Mouse (Mus musculus) retina, postnatal 7 days (tissue): ENCODE results near the gene Gse1.
A peak's percentile ranks its signal among the peaks of the same experiment; 100 is the strongest.

Source experiments
- DNase-seq: peaks from one replicate; pipeline ENCODE4 v3.0.0-alpha.2; 2012; ENCODE audit warnings: low read depth, low spot score

The Gse1 gene

GRCm38 (mm10) chr8:120374514-120374913 is 146.3 kb downstream of the Gse1 start:
- DNase-seq: no peak

- no peak for DNase-seq
Measured at GRCm38 (mm10) chr8:120375170-120375569, 146.9 kb downstream of the Gse1 start.

- DNase-seq: no peak
Measured at GRCm38 (mm10) chr8:120376215-120376614, 148.0 kb downstream of the Gse1 start.

- no peak for DNase-seq
Measured at GRCm38 (mm10) chr8:120376847-120377802, 148.9 kb downstream of the Gse1 start.

- no peak for DNase-seq
Measured at GRCm38 (mm10) chr8:120377803-120378189, 149.5 kb downstream of the Gse1 start.

GRCm38 (mm10) chr8:120378306-120378705 is 150.1 kb downstream of the Gse1 start:
- no peak for DNase-seq

GRCm38 (mm10) chr8:120379015-120379414 is 150.8 kb downstream of the Gse1 start:
- DNase-seq: no peak

DNA sequence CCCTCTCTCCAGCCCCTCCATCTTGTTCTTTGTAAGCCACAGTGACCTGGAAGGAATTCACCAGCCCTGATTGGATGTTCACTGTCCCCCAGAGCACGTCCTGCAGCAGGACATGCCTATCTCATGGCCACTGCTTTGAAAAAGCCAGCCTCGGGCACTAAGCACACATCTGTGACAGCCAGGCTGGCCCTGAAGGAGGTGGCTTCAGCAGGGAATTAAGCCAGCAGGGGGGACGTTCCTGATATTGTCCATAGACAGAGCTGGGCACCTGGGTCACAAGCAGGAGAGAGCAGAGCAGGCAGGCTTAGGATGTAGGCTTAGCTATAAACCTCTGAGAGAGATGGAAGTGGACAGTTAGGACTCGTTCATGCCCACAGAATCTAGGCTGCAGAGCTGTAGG is 153.6 kb downstream of the Gse1 start:
- DNase-seq: peak; percentile 44

DNA sequence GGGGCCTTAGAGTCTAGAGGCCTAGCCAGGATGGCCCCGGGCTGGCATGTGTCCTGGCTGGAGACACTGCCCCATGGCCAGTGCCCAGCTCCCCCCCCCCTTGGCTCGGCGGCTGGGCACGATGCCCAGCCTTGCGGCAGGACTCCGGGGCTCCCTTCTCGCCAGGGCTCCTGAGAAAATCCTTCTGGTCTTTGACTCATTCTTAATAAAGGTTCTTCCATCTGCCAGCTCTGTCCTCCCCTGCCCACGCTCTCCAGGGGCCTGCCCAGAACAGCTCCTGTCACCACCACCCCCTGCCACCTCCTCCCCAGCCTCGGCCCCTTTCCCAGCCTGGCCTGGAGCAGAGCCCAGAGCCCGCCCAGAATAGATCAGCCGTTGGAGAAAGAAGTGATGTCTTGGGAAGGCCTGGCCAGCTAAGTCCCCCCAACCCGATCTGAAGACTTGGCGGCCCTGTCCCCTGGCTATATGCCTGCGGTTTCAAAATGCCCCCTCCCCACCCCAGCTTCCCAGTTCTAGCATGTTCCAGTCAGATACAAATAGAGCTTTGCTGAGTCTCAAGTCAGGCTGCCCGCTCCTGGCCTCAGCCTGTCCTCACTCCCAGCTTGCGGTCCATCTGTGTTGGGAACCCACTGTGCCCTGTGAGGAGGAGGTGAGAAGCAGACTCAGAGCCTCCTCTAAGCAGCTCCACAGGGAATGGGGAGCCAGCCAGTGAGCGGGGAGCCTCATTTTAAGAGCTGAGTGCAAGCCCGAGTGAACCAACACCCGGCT is 154.4 kb downstream of the Gse1 start:
- DNase-seq: peak; percentile 43

GRCm38 (mm10) chr8:120383204-120383560 is 154.9 kb downstream of the Gse1 start:
- DNase-seq: no peak

GRCm38 (mm10) chr8:120383713-120384112 is 155.5 kb downstream of the Gse1 start:
- no peak for DNase-seq

- DNase-seq: no peak
Measured at GRCm38 (mm10) chr8:120384745-120385144, 156.5 kb downstream of the Gse1 start.

GRCm38 (mm10) chr8:120388246-120388645 is 160.0 kb downstream of the Gse1 start:
- no peak for DNase-seq

DNA sequence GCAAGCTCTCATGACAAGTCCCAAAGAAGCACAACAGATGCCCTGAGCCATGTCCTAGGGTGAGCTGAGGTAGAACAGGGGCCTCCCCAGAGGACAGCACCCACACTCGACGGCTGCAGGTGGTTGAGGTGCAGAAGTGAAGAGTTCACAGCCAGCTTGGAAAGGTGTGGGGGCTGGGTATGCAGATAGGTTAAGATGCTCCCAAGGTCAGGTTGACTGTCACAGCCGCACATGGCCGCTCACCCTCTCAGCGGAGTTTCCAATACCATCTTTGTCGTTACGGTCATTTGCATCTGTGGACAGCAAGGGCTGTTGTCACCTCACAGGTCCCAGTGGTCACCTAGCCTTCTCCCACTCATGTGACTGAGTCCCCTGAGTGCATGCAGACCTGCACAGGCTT is 162.3 kb downstream of the Gse1 start:
- DNase-seq: no peak

GRCm38 (mm10) chr8:120391856-120392255 is 163.6 kb downstream of the Gse1 start:
- no peak for DNase-seq

GRCm38 (mm10) chr8:120393085-120393484 is 164.8 kb downstream of the Gse1 start:
- no peak for DNase-seq

- no peak for DNase-seq
Measured at GRCm38 (mm10) chr8:120393871-120394275, 165.6 kb downstream of the Gse1 start.

GRCm38 (mm10) chr8:120395892-120396291 is 167.6 kb downstream of the Gse1 start:
- DNase-seq: no peak

DNA sequence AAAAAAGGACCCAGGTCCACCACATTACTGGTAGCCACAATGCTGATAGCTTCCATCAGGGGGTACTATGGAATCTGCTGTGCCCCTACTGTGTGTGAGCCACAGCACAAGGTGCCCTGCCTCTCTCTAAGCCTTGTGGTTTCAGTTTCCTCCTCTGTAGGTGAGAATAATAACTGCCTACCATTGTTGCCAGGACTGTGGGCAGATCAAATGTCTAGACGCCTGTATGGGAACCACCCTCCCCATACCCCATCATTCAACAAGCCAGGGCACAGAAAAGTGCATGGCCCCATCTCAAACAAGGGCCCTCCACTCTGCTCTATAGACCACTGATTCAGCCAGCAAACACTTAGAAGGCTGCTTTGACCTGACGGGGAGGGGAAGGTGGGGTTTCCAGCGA is 168.5 kb downstream of the Gse1 start:
- no peak for DNase-seq

DNA sequence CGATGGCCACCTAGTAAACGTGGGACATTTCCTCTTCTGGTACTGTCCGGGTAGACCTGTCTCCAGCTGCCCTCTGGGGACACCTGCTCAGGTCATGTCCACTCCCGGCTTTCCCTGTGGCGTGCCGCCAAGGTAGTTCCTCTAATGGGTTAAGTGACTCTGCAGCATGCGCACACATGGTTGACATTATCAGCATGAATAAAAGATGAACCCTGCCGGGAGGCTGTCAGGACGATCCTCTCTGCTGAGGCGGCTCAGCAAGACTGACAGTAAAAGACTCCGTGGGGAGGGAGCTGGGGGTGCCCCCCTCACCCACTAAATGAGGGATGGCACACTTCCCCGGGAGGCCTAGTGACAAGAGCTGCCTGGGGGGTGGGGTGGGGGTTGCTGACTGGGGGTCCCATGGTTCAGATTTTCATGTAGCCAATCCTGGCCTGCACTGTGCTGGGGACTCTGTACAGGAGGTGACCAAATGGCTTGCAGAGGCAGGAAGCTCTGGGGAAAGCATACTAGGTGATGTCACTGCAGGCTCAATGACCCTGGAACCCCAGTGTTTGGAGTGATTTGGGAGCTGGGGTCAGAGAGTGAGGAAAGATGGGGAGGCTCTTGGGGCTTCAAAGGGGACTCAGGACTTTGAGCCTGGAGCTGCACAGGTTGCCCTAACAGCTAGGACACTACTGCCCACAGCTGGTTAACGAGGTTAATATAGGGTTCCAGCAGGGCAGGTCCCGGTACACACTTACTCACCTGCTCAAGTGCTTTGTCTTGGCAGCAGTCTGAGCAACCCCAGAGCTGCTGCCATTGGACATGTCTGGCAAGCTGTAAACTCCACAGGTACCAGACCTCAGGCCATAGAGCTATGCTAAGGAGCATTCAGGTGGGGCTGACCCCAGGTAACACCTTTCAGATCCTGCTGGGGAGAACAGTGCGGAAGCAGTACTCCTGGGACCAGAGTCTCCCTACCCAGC is 169.5 kb downstream of the Gse1 start:
- no peak for DNase-seq

DNA sequence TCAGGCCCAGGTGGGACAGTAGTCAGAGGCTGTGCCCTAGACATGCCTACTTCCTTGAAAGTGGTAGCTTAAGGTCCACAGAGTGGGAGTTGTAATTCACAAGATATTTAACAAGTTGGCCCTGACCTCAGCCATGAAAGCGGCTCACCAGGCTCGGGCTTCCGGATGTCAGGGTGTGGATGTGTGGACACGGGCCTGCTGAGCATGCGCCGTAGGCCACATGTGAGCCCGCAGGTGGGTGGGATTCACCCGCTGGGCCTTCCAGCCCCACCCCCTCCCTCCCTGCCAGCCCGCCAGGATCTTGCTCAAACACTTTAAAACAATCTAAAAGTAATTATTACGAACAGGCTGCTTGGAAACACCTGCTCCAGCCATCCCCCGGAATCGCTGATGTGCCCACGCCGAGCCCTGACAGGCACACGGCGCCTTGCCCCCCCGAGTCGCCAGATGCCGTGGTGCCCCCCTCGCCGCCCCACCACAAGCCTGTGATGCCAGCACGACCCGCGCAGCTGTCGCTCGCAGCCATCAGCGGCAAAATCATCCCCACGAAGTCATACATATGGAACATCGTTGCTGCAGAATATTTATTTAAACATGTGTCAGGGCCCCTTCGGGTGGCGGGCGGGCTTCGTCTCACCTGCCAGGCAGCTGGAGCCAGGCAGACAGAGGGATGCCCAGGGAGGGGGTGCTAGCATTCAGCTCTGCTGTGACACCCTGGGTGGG is 171.1 kb downstream of the Gse1 start:
- no peak for DNase-seq
